Mouse (Mus musculus) liver, adult 2 months (tissue): ENCODE data around the gene Mbd4.

ENCODE experiments used
- CTCF ChIP-seq: fragments of 200-500 bp; IDR thresholded peaks from 2 replicates; pipeline ENCODE4 v1.5.1; 2011; ENCODE audit warnings: low read depth, low read length, control low read depth
- POLR2A ChIP-seq: fragments of 200-500 bp; IDR thresholded peaks from 2 replicates; pipeline ENCODE4 v1.6.1; 2011; ENCODE audit warnings: low read length, control low read depth; ENCODE audit not compliant: insufficient read depth; ENCODE audit errors: extremely low read depth

DNA sequence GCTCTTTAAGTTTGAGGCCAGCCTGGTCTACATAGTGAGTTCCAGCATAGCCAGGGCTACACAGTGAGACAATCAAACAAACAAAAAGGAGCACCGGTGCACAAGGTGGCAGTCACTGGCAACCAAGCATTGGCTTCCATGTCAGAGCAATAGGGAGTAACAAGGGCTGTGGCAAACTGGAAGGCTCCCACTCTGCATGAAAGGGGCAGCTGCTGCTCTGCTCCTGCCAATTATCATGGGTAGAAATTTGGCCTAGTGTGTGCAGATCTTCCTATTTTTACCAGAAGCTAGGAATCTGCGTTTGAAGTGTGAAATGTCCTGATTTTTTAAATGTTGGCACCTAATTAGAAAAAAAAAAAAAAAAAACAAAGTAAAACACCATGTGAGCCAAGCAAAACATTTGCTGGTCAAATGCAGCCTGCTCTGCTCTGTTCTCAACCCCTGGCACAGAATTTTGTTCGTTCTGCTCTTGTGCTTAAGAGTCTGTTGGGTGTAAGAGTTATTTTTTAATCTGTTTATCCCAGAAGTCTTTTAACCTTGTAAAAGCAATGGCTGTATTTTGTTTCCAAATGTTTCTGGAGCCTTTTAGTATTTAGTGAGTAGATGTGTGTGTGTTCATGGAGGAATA is 2.7 kb upstream of the Mbd4 start:
- TF ChIP-seq CTCF (no peak), POLR2A (no peak)
